Mouse (Mus musculus) embryonic fibroblast, embryonic 13.5 days (primary cell): Measurements from ENCODE around the gene Zbtb2. TPM values are rescaled to one million over a fixed set of nuclear protein-coding genes. Genes with fewer than 3 reads are reported as not detected.

Experiments
- H3K27ac ChIP-seq: 2 replicates; pipeline ENCODE4 v1.5.1; 2012; ENCODE audit warnings: low read length, control low read depth, inconsistent platforms; ENCODE audit not compliant: insufficient read depth
- H3K4me1 ChIP-seq: 2 replicates; pipeline ENCODE4 v1.6.1; 2011; ENCODE audit warnings: low read length; ENCODE audit not compliant: control insufficient read depth, insufficient read depth
- H3K4me3 ChIP-seq: 2 replicates; pipeline ENCODE4 v1.5.1; 2011; ENCODE audit warnings: mild to moderate bottlenecking, control low read depth, low read length; ENCODE audit not compliant: insufficient read depth
- CTCF ChIP-seq: IDR thresholded peaks from 2 replicates; pipeline ENCODE4 v1.5.1; 2011; ENCODE audit warnings: mild to moderate bottlenecking, control low read depth, low read length, moderate library complexity, borderline replicate concordance; ENCODE audit not compliant: insufficient read depth
- POLR2A ChIP-seq: IDR thresholded peaks from 2 replicates; pipeline ENCODE4 v1.6.1; 2011; ENCODE audit warnings: low read depth, mild to moderate bottlenecking, control low read depth, low read length, moderate library complexity
- polyA plus RNA-seq: library from polyadenylated mRNA; stranded (reverse); fragments of >200 nt; gene quantifications from 2 replicates; pipeline ENCODE4 v1.2.4, GENCODE M21; 2011; ENCODE audit warnings: low read depth; ENCODE audit not compliant: missing spikeins, insufficient read length

Gene Zbtb2
- polyA plus RNA-seq, 1 experiment: 10.6 TPM

GRCm38 (mm10) chr10:4346489-4347135 lies 41.3 kb downstream of the Zbtb2 start:
- TF ChIP-seq POLR2A (no peak), CTCF (peak; percentile 83)
- H3K4me1 ChIP-seq: no peaks in the 10 kb centered on the region
- H3K27ac ChIP-seq: peak overlapping the region; percentile 10; the same call in 1 of the 2 replicates
- no peak overlapping the region for H3K4me3 ChIP-seq

GRCm38 (mm10) chr10:4341430-4341829 lies 46.5 kb downstream of the Zbtb2 start:
- TF ChIP-seq POLR2A (no peak), CTCF (peak; percentile 63; the same call in 1 of the 2 replicates)
- Histone ChIP-seq H3K4me1 (peaks cover 12% of the 10 kb centered on the region), H3K4me3 (no peak overlapping the region), H3K27ac (no peak overlapping the region)

- Histone ChIP-seq H3K4me1 (peaks cover 15% of the 10 kb centered on the region), H3K27ac (peak overlapping the region; percentile 84), H3K4me3 (peak overlapping the region; percentile 17; the same call in 1 of the 2 replicates)
- TF ChIP-seq CTCF (no peak), POLR2A (peak; percentile 39)
Measured at GRCm38 (mm10) chr10:4338863-4339461, 48.9 kb downstream of the Zbtb2 start.

GRCm38 (mm10) chr10:4334039-4334683 lies 53.7 kb downstream of the Zbtb2 start:
- Histone ChIP-seq H3K27ac (peak overlapping the region; percentile 59), H3K4me1 (peaks cover 14% of the 10 kb centered on the region), H3K4me3 (peak overlapping the region; percentile 72)
- TF ChIP-seq CTCF: no peak
- TF ChIP-seq POLR2A: peak; percentile 95

GRCm38 (mm10) chr10:4333319-4333718 lies 54.6 kb downstream of the Zbtb2 start:
- Histone ChIP-seq H3K4me1 (peaks cover 14% of the 10 kb centered on the region), H3K27ac (peak overlapping the region; percentile 59), H3K4me3 (no peak overlapping the region)
- TF ChIP-seq CTCF (peak; percentile 72; the same call in 1 of the 2 replicates), POLR2A (no peak)

GRCm38 (mm10) chr10:4332228-4332979 lies 55.5 kb downstream of the Zbtb2 start:
- no peak overlapping the region for H3K27ac ChIP-seq
- TF ChIP-seq POLR2A (no peak), CTCF (no peak)
- peaks cover 9% of the 10 kb centered on the region; the same call in 1 of the 2 replicates for H3K4me1 ChIP-seq
- no peak overlapping the region for H3K4me3 ChIP-seq

- Histone ChIP-seq H3K27ac (no peak overlapping the region), H3K4me1 (peaks cover 12% of the 10 kb centered on the region), H3K4me3 (no peak overlapping the region)
- TF ChIP-seq POLR2A (no peak), CTCF (no peak)
Measured at GRCm38 (mm10) chr10:4327716-4328115, 60.2 kb downstream of the Zbtb2 start.

- Histone ChIP-seq H3K4me1 (peaks cover 12% of the 10 kb centered on the region), H3K27ac (peak overlapping the region; percentile 74), H3K4me3 (no peak overlapping the region)
- TF ChIP-seq CTCF: no peak
- no peak for TF ChIP-seq POLR2A
Measured at GRCm38 (mm10) chr10:4325562-4325961, 62.3 kb downstream of the Zbtb2 start.

- H3K4me1 ChIP-seq: peaks cover 6% of the 10 kb centered on the region
- TF ChIP-seq CTCF (no peak), POLR2A (no peak)
- no peak overlapping the region for H3K4me3 ChIP-seq
- H3K27ac ChIP-seq: no peak overlapping the region
Measured at GRCm38 (mm10) chr10:4323885-4324284, 64.0 kb downstream of the Zbtb2 start.

Other genes with a start within 250 kb of the Zbtb2 start
- 149 and 184 TPM in 2 replicates for gene Akap12, start 121.7 kb downstream of the Zbtb2 start, polyA plus RNA-seq
- 44.9 and 47.1 TPM in 2 replicates for gene Rmnd1, start 44.3 kb upstream of the Zbtb2 start, polyA plus RNA-seq
- 18.9 and 21.1 TPM in 2 replicates for gene Armt1, start 44.4 kb upstream of the Zbtb2 start, polyA plus RNA-seq
- not detected in 2 replicates for gene Ccdc170, start 94.4 kb upstream of the Zbtb2 start, polyA plus RNA-seq
- 0.70 and 1.6 TPM in 2 replicates for gene Esr1, start 223.5 kb upstream of the Zbtb2 start, polyA plus RNA-seq